Mouse (Mus musculus) midbrain, embryonic 16.5 days (tissue): ENCODE measurements around the gene H2bfm. TPM values are rescaled to one million over a fixed set of nuclear protein-coding genes. Genes with fewer than 3 reads are reported as not detected.

Source experiments
- ATAC-seq: fragments of 200-750 bp; cut with Nextera tagmentation; 2 replicates; pipeline ENCODE4 v1.8.0; 2017; ENCODE audit warnings: moderate TSS enrichment
- H3K27ac ChIP-seq: fragments of 300-500 bp; sonication (generic); 2 replicates; pipeline ENCODE4 v1.5.1; 2014; ENCODE audit warnings: mild to moderate bottlenecking, low read length, mixed read lengths
- H3K27me3 ChIP-seq: fragments of 300-500 bp; sonication (generic); 2 replicates; pipeline ENCODE4 v1.6.1; 2014; ENCODE audit warnings: low read depth, low read length, mixed read lengths; ENCODE audit not compliant: control insufficient read depth, insufficient read depth
- H3K36me3 ChIP-seq: fragments of 300-500 bp; sonication (generic); 2 replicates; pipeline ENCODE4 v1.6.1; 2014; ENCODE audit warnings: mild to moderate bottlenecking, low read length, moderate library complexity, mixed read lengths; ENCODE audit not compliant: control insufficient read depth, insufficient read depth
- H3K4me1 ChIP-seq: fragments of 300-500 bp; sonication (generic); 2 replicates; pipeline ENCODE4 v1.6.1; 2014; ENCODE audit warnings: mild to moderate bottlenecking, low read length, mixed read lengths; ENCODE audit not compliant: control insufficient read depth, insufficient read depth
- H3K4me2 ChIP-seq: fragments of 300-500 bp; sonication (generic); 2 replicates; pipeline ENCODE4 v1.6.1; 2014; ENCODE audit warnings: mild to moderate bottlenecking, low read length, mixed read lengths
- H3K4me3 ChIP-seq: fragments of 300-500 bp; sonication (generic); 2 replicates; pipeline ENCODE4 v1.5.1; 2014; ENCODE audit warnings: low read depth, mild to moderate bottlenecking, low read length, moderate library complexity, mixed read lengths
- H3K9ac ChIP-seq: fragments of 300-500 bp; sonication (generic); 2 replicates; pipeline ENCODE4 v1.6.1; 2014; ENCODE audit warnings: low read depth, low read length, mixed read lengths
- H3K9me3 ChIP-seq: fragments of 300-500 bp; sonication (generic); replicated peaks from 2 replicates; pipeline ENCODE4 v1.6.1; 2014; ENCODE audit warnings: mild to moderate bottlenecking, low read length, mixed read lengths; ENCODE audit not compliant: control insufficient read depth, poor library complexity, severe bottlenecking
- WGBS: fragments of 180-500 bp; shearing (Covaris S2); extraction: QIAGEN DNeasy Blood & Tissue Kit; methylation state at CpG from one replicate; pipeline ENCODE4 v1.1.7; 2014; 5-methylcytosine and 5-hydroxymethylcytosine counted together
- polyA plus RNA-seq: library from polyadenylated mRNA; unstranded; fragments of >200 nt; fragmentation: Nextera tagmentation; extraction: Ambion mirVana; gene quantifications from 2 replicates; pipeline ENCODE4 v1.2.1, GENCODE M21; 2015

Gene H2bfm
- polyA plus RNA-seq, 1 experiment from 2014 or later: not detected

DNA sequence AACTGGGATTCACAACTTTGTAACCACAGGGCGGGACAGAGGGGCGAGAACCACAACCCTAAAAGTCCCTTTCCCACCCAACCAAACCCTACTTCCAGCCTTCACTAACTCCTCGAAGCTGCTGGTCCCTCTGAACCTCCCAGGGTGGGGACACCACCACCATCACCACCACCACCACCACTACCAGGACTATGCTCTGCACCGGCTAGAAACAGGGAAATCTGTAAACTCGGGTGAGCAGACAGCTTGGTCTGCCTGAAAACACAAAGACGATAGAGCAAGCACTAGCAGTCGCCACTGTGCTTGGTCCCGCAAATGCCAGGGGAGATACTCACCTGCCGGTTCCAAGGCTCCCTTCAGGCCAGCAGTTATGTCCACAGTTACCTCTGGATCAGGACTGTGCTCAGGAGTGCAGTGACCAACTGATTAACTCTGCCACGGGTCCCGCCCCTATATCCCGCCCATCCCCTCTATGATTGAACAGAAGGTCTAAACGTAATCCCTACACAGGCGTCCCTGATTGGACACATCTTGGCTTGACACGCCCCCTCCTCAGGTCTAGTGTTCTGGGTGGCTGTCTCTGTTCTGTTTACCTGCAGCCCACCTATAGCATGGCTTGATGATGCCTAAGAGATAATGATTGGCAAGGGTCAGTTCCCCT is 49.4 kb downstream of the H2bfm start, which contains the start of the genes Tmsb15l and Tmsb15b1:
Tmsb15l (minus strand) TSS at position 446 of the 661 bp plus-strand sequence.
Tmsb15b1 (minus strand) TSS at position 451 of the 661 bp plus-strand sequence.
- H3K4me1 ChIP-seq: no peaks in the 10 kb centered on the region
- no peaks in the 10 kb centered on the region for H3K9me3 ChIP-seq
- peak within 1 kb of the TSS; percentile 46 for H3K4me3 ChIP-seq
- peak within 1 kb of the TSS; percentile 65 for H3K4me2 ChIP-seq
- H3K36me3 ChIP-seq: no peaks in the 10 kb centered on the region
- peak within 1 kb of the TSS; percentile 22; the same call in 1 of the 2 replicates for H3K27ac ChIP-seq
- H3K27me3 ChIP-seq: no peaks in the 10 kb centered on the region
- peak; percentile 100 for ATAC-seq
- peak within 1 kb of the TSS; percentile 62 for H3K9ac ChIP-seq
- 24% methylated on average over 14 of the region's 15 CpGs for WGBS

Other genes starting within 250 kb of the H2bfm start
- gene Tceal1, start 219.3 kb upstream of the H2bfm start, polyA plus RNA-seq: 25.0 and 29.3 TPM in 2 replicates
- 612 and 639 TPM in 2 replicates for gene Morf4l2, start 183.6 kb upstream of the H2bfm start, polyA plus RNA-seq
- gene Glra4, start 147.2 kb upstream of the H2bfm start, polyA plus RNA-seq: not detected in 2 replicates
- 13.5 and 17.5 TPM in 2 replicates for gene Plp1, start 104.7 kb upstream of the H2bfm start, polyA plus RNA-seq
- gene Rab9b, start 58.6 kb upstream of the H2bfm start, polyA plus RNA-seq: 29.6 and 29.9 TPM in 2 replicates
- gene Tmsb15b2, start 48.2 kb downstream of the H2bfm start, polyA plus RNA-seq: 80.7 and 96.3 TPM in 2 replicates
- 6.3 and 7.0 TPM in 2 replicates for gene Tmsb15l, start 49.5 kb downstream of the H2bfm start, polyA plus RNA-seq
- gene Tmsb15b1, start 49.5 kb downstream of the H2bfm start, polyA plus RNA-seq: 28.5 and 30.3 TPM in 2 replicates
- gene Zcchc18, start 65.8 kb downstream of the H2bfm start, polyA plus RNA-seq: 473 and 553 TPM in 2 replicates
- 14.5 and 14.8 TPM in 2 replicates for gene Slc25a53, start 111.0 kb downstream of the H2bfm start, polyA plus RNA-seq
- 10.0 and 10.4 TPM in 2 replicates for gene Fam199x, start 122.3 kb downstream of the H2bfm start, polyA plus RNA-seq
- gene Esx1, start 194.8 kb downstream of the H2bfm start, polyA plus RNA-seq: not detected in 2 replicates